Mouse (Mus musculus) bone marrow macrophage, adult 2 months (primary cell): Measurements from ENCODE around the gene Kcnk10.

Source experiments
- CTCF ChIP-seq: IDR thresholded peaks from 2 replicates; pipeline ENCODE4 v1.5.1; 2012; ENCODE audit warnings: low read depth, mild to moderate bottlenecking, low read length, moderate library complexity
- POLR2A ChIP-seq: IDR thresholded peaks from 2 replicates; pipeline ENCODE4 v1.6.1; 2012; ENCODE audit warnings: mild to moderate bottlenecking, low read depth, low read length, borderline replicate concordance

DNA sequence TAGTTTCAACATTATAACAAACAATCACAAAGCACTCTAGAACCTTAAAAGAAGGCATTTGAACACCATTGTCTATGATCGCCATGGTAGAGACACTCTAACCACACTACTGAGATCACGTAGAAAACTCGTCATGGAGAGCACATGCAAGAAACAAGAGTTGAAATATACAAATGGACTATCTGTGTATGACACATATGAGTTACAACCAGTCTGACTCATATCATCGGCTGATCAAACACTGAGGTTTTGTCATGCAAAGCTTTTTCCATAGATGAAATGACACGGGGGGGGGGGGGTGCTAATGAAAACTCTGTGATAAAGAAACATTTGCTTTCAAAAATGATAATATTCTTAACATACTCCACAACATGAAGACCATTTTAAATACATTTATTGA lies 133.2 kb downstream of the Kcnk10 start:
- TF ChIP-seq POLR2A, result no peak
- no peak for TF ChIP-seq CTCF
